Comparison of ENCODE assay signal across 8 mouse cellular contexts in genomic region chr8:114971378-114971777, GRCm38 (mm10).
DNase-seq lines count a peak whose midpoint lies in the region; ATAC-seq lines count a peak whose summit lies in the region.

No protein-coding gene starts in this region.

- peak; percentile 81 for DNase-seq in adipocyte (ENCODE audit: low spot score)
- peak; percentile 78 for DNase-seq in cerebellum, adult 9-11 months
- peak; percentile 74 to 78 for DNase-seq in frontal cortex, postnatal 36 days (ENCODE audit: low spot score in 2 of 2)
- peak; percentile 30 for DNase-seq in hindlimb bud, embryonic 11.5 days (ENCODE audit: extremely low spot score, low read depth, low spot score)
- DNase-seq in layer of hippocampus, postnatal 36 days = peak; percentile 65 to 71
- DNase-seq in lung, postnatal 4 days = peak; percentile 77 to 85
- peak; percentile 48 for DNase-seq in spleen, adult 12 weeks (ENCODE audit: low spot score)

- ATAC-seq in erythroblast, adult 5-6 weeks (replicated peaks; ENCODE audit: low FRiP score, poor library complexity, severe bottlenecking) = no peak

Comparison
In these comparisons a context has a peak if more than half of its experiments do, and no peak if none do; other contexts are left out.
1. DNase-seq: peak in every context shown above with its lines; median percentile 81 in adipocyte; 81 in lung, postnatal 4 days; 78 in cerebellum, adult 9-11 months; 76 in frontal cortex, postnatal 36 days; 68 in layer of hippocampus, postnatal 36 days; 48 in spleen, adult 12 weeks; 30 in hindlimb bud, embryonic 11.5 days.